Mouse (Mus musculus): ENCODE data around the gene Nr1h2. TPM values are rescaled to one million over a fixed set of nuclear protein-coding genes. Genes with fewer than 3 reads are reported as not detected.

Gene Nr1h2
- polyA plus RNA-seq, 1 experiment from 2014 or later: 94.9 TPM

GRCm38 (mm10) chr7:44501563-44502115 is 52.1 kb downstream of the Nr1h2 start:
- Histone ChIP-seq H3K36me3 (peaks cover 6% of the 10 kb centered on the region; the same call in 1 of the 2 replicates), H3K4me3 (no peak overlapping the region), H3K9me3 (no peaks in the 10 kb centered on the region), H3K27ac (no peak overlapping the region), H3K27me3 (ENCODE audit: insufficient read depth, poor library complexity, severe bottlenecking) (peaks cover 19% of the 10 kb centered on the region), H3K4me1 (replicated peaks) (peaks cover 12% of the 10 kb centered on the region; the same call in 1 of the 2 replicates)
- peak; percentile 73 for DNase-seq (ENCODE audit: low spot score)
- 39% methylated on average over 5 of the region's 5 CpGs for WGBS

- H3K9me3 ChIP-seq: no peaks in the 10 kb centered on the region
- no peak overlapping the region for H3K4me3 ChIP-seq
- H3K27ac ChIP-seq: no peak overlapping the region
- H3K4me1 ChIP-seq (replicated peaks): peaks cover 23% of the 10 kb centered on the region
- peaks cover 6% of the 10 kb centered on the region; the same call in 1 of the 2 replicates for H3K36me3 ChIP-seq
- WGBS: 60% methylated on average over 20 of the region's 20 CpGs
- no peak for DNase-seq (ENCODE audit: low spot score)
- H3K27me3 ChIP-seq (ENCODE audit: insufficient read depth, poor library complexity, severe bottlenecking): peaks cover 19% of the 10 kb centered on the region
Measured at GRCm38 (mm10) chr7:44500046-44500445, 53.7 kb downstream of the Nr1h2 start.

Other genes with a start within 250 kb of the Nr1h2 start
- 1.8 and 2.1 TPM in 2 replicates for gene Clec11a, start 247.0 kb downstream of the Nr1h2 start, polyA plus RNA-seq (2016; fragmentation: Nextera tagmentation; extraction: Ambion mirVana)
- 1.2 and 4.6 TPM in 2 replicates for gene Shank1, start 243.7 kb downstream of the Nr1h2 start, polyA plus RNA-seq (2016; fragmentation: Nextera tagmentation; extraction: Ambion mirVana)
- 2.7 and 3.0 TPM in 2 replicates for gene Syt3, start 169.8 kb downstream of the Nr1h2 start, polyA plus RNA-seq (2016; fragmentation: Nextera tagmentation; extraction: Ambion mirVana)
- gene 1700008O03Rik, start 168.1 kb downstream of the Nr1h2 start, polyA plus RNA-seq (2016; fragmentation: Nextera tagmentation; extraction: Ambion mirVana): 2.1 and 2.7 TPM in 2 replicates
- gene Lrrc4b, start 124.9 kb downstream of the Nr1h2 start, polyA plus RNA-seq (2016; fragmentation: Nextera tagmentation; extraction: Ambion mirVana): 1.7 and 4.4 TPM in 2 replicates
- 0.78 and 1.8 TPM in 2 replicates for gene Aspdh, start 88.6 kb downstream of the Nr1h2 start, polyA plus RNA-seq (2016; fragmentation: Nextera tagmentation; extraction: Ambion mirVana)
- gene Josd2, start 86.0 kb downstream of the Nr1h2 start, polyA plus RNA-seq (2016; fragmentation: Nextera tagmentation; extraction: Ambion mirVana): 86.2 and 89.2 TPM in 2 replicates
- 102 and 122 TPM in 2 replicates for gene Emc10, start 57.4 kb downstream of the Nr1h2 start, polyA plus RNA-seq (2016; fragmentation: Nextera tagmentation; extraction: Ambion mirVana)
- 17.1 and 20.5 TPM in 2 replicates for gene Fam71e1, start 57.4 kb downstream of the Nr1h2 start, polyA plus RNA-seq (2016; fragmentation: Nextera tagmentation; extraction: Ambion mirVana)
- gene Mybpc2, start 29.3 kb downstream of the Nr1h2 start, polyA plus RNA-seq (2016; fragmentation: Nextera tagmentation; extraction: Ambion mirVana): 0.10 and 0.12 TPM in 2 replicates
- 0.09 TPM in 1 of 2 replicates, not detected in the other for gene Spib, start 21.9 kb downstream of the Nr1h2 start, polyA plus RNA-seq (2016; fragmentation: Nextera tagmentation; extraction: Ambion mirVana)
- 133 and 161 TPM in 2 replicates for gene Pold1, start 5.1 kb downstream of the Nr1h2 start, polyA plus RNA-seq (2016; fragmentation: Nextera tagmentation; extraction: Ambion mirVana)
- gene Napsa, start 18.4 kb upstream of the Nr1h2 start, polyA plus RNA-seq (2016; fragmentation: Nextera tagmentation; extraction: Ambion mirVana): 0.38 and 0.86 TPM in 2 replicates
- 1.3 and 1.5 TPM in 2 replicates for gene Kcnc3, start 36.7 kb upstream of the Nr1h2 start, polyA plus RNA-seq (2016; fragmentation: Nextera tagmentation; extraction: Ambion mirVana)
- gene Myh14, start 116.9 kb upstream of the Nr1h2 start, polyA plus RNA-seq (2016; fragmentation: Nextera tagmentation; extraction: Ambion mirVana): 1.5 and 2.4 TPM in 2 replicates
- gene Izumo2, start 154.8 kb upstream of the Nr1h2 start, polyA plus RNA-seq (2016; fragmentation: Nextera tagmentation; extraction: Ambion mirVana): not detected in 2 replicates
- gene Vrk3, start 194.5 kb upstream of the Nr1h2 start, polyA plus RNA-seq (2016; fragmentation: Nextera tagmentation; extraction: Ambion mirVana): 45.3 and 46.6 TPM in 2 replicates
- gene Zfp473, start 197.1 kb upstream of the Nr1h2 start, polyA plus RNA-seq (2016; fragmentation: Nextera tagmentation; extraction: Ambion mirVana): 3.6 and 4.0 TPM in 2 replicates